Mouse (Mus musculus) splenic B cell, adult 2 months (primary cell): ENCODE results near the gene Gbf1.

ENCODE experiments used
- DNase-seq: peaks from one replicate; pipeline ENCODE4 v3.0.0-alpha.2; 2011; ENCODE audit warnings: low read depth, low spot score
- H3K27me3 ChIP-seq: 2 replicates; pipeline ENCODE4 v1.6.1; 2012; ENCODE audit warnings: mild to moderate bottlenecking, low read length, moderate library complexity, mixed read lengths; ENCODE audit not compliant: control insufficient read depth, poor library complexity, insufficient read depth, severe bottlenecking
- H3K36me3 ChIP-seq: 2 replicates; pipeline ENCODE4 v1.6.1; 2012; ENCODE audit warnings: mild to moderate bottlenecking, low read length, moderate library complexity, mixed read lengths; ENCODE audit not compliant: control insufficient read depth, poor library complexity, insufficient read depth, severe bottlenecking

The Gbf1 gene

GRCm38 (mm10) chr19:46224882-46225281 lies 72.6 kb downstream of the Gbf1 start:
- Histone ChIP-seq H3K27me3 (no peaks in the 10 kb centered on the region), H3K36me3 (no peaks in the 10 kb centered on the region)
- no peak for DNase-seq

DNA sequence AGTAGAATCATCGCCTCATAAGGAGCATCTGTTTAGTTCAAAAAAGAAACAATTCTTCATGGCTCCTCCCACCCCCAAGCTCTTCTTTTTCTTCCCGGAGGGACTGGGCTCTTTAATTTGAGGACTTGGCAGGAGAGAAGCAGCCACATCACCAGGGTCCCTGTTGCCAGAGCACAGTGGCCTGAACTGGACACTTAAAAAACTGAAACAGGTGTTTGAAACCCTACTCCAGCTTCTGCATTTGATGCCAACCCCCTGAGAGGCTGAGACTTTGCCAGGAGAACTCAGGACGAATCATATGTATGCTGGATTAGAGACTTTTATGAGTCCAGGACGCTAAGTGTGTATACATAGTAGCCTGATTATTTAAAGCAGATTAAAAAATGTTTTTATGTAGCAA lies 73.2 kb downstream of the Gbf1 start:
- no peak for DNase-seq
- no peaks in the 10 kb centered on the region for H3K36me3 ChIP-seq
- no peaks in the 10 kb centered on the region for H3K27me3 ChIP-seq

GRCm38 (mm10) chr19:46226295-46226694 lies 74.0 kb downstream of the Gbf1 start:
- no peak for DNase-seq
- H3K27me3 ChIP-seq: no peaks in the 10 kb centered on the region
- no peaks in the 10 kb centered on the region for H3K36me3 ChIP-seq

DNA sequence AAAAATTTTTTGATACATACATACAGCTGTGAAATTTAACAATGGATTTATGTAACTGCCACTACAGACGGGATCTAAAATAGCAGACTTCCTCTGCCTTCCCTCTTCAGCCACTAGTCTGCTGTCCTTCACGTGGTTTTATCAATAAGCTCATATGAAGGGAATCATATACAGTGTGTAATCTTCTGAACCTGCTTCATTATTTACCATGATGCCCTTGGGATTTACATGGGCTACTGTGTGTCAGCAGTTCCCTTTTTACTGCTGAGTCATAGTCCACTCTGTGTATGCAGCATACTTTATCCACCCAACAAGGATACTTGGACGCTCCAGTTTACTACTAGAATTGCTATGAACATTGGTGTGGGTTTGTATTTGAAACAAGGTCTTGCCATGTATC lies 75.0 kb downstream of the Gbf1 start:
- no peak for DNase-seq
- Histone ChIP-seq H3K36me3 (no peaks in the 10 kb centered on the region), H3K27me3 (no peaks in the 10 kb centered on the region)

- 0 out of 2 replicates have a peak, but pooled peaks cover 4% of the 10 kb centered on the region for H3K36me3 ChIP-seq
- H3K27me3 ChIP-seq: no peaks in the 10 kb centered on the region
- no peak for DNase-seq
Measured at GRCm38 (mm10) chr19:46234450-46234849, 82.1 kb downstream of the Gbf1 start.

DNA sequence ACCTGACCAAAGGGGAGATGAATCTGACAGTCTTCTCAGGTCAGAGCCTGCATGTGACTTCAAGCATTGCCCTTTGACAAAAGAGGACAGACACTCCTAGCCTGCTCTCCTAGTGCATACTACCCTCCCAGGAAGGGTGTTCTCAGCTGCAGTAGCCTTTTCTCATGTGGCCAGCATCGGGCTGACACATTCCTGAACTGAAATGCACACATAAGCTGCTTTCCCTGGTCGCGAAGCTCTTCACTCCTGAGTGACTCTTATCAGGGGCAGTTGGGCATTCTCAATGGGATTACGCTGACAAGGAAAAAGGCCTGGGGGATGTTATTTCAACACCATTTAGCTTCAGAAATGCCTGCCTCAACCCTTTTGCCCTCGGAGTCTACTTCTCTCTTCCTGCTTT lies 84.3 kb downstream of the Gbf1 start:
- no peak for DNase-seq
- H3K27me3 ChIP-seq: no peaks in the 10 kb centered on the region
- H3K36me3 ChIP-seq: 0 out of 2 replicates have a peak, but pooled peaks cover 4% of the 10 kb centered on the region

- peak; percentile 86 for DNase-seq
- no peaks in the 10 kb centered on the region for H3K27me3 ChIP-seq
- H3K36me3 ChIP-seq: 0 out of 2 replicates have a peak, but pooled peaks cover 2% of the 10 kb centered on the region
Measured at GRCm38 (mm10) chr19:46240246-46240645, 87.9 kb downstream of the Gbf1 start.

- peaks cover 5% of the 10 kb centered on the region; the same call in 1 of the 2 replicates for H3K36me3 ChIP-seq
- no peaks in the 10 kb centered on the region for H3K27me3 ChIP-seq
- DNase-seq: peak; percentile 23
Measured at GRCm38 (mm10) chr19:46242416-46242815, 90.1 kb downstream of the Gbf1 start.

DNA sequence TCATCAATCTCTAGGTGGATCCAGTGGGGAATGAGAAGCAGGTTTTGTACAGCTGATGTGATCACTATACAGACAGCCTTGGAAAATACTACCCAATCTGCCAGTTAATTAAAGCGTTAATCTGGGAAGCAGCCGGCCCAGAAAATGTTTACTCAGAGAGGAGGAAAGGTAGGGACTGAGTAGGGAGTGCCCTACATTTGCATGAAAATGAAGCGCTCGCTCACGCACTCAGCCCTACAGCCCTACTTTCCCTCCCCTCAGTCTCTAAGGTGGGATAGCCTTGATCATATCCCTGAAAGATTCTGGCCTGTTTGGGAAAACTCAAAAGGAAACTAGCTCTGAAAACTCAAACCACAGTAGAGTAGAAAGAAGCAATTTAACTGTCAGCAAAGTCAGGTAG lies 92.3 kb downstream of the Gbf1 start:
- DNase-seq: no peak
- Histone ChIP-seq H3K36me3 (peaks cover 3% of the 10 kb centered on the region; the same call in 1 of the 2 replicates), H3K27me3 (no peaks in the 10 kb centered on the region)

DNA sequence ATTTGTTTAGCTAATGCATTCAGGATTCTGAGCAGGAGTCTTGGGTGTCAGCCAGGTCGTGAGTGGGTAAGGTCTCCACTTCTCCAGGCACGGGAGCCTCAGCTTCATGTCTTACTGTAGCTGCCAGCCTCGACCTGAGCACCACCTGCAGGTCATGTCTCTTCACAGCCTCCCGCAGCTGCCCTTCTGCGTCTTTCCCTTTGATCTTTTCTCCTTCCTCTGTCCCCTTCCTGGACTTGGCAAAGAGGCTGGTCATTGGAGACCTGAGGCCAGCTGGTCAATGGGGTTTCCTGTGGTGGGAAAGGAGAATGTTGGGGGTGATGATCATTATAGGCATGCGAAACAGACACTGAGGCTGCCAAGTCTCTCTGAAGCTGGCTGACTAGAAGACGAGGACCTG lies 96.7 kb downstream of the Gbf1 start:
- DNase-seq: peak; percentile 67
- H3K36me3 ChIP-seq: peaks cover 6% of the 10 kb centered on the region; the same call in 1 of the 2 replicates

DNA sequence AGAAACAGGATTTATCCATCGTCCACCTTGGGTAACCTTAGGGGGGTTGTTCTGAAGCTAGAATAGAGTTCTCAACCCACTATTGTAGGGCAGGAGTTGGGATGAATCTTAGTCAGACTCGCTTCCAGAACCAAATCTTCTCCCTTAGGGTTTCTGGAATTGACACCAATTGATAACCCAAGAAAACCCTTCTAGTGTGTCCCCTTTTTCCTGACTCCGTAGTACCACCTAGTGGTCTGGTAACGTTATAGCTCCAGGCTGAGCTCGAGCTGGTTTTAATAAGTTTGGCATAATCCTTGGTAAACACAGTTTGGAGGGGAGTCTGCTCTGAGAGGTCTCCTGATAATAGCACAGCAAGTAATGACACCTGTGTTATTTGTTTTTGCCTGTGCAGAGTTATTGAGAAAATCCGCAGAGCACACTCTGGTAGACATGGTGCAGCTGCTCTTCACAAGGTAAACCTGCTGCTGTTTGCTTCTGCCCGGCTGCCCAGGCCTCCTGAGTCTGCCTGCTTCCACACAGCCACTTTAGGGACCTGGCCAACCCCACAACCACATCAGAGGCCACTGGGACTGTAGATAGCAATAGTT lies 101.9 kb downstream of the Gbf1 start:
- Histone ChIP-seq H3K27me3 (no peaks in the 10 kb centered on the region), H3K36me3 (peaks cover 4% of the 10 kb centered on the region; the same call in 1 of the 2 replicates)
- peak; percentile 70 for DNase-seq

More for the DNA sequence above, 96.7 kb downstream of the Gbf1 start:
- no peaks in the 10 kb centered on the region for H3K27me3 ChIP-seq

DNA sequence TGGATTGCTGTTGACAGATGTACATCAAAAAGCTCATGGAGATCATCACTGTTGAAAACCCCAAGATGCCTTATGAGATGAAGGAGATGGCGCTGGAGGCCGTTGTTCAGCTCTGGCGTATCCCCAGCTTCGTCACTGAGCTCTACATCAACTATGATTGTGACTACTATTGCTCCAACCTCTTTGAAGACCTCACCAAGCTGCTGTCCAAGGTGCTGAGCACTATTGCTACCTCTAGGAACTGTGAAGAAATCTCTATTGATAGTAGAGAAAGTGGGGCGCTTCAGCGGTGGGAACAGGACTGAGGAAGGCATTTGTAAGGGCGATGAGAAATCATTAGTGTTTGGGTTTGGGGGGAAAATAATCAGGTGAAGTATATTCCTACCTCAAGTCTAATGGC lies 112.5 kb downstream of the Gbf1 start:
- Histone ChIP-seq H3K36me3 (peaks cover 19% of the 10 kb centered on the region), H3K27me3 (no peaks in the 10 kb centered on the region)
- DNase-seq: no peak

DNA sequence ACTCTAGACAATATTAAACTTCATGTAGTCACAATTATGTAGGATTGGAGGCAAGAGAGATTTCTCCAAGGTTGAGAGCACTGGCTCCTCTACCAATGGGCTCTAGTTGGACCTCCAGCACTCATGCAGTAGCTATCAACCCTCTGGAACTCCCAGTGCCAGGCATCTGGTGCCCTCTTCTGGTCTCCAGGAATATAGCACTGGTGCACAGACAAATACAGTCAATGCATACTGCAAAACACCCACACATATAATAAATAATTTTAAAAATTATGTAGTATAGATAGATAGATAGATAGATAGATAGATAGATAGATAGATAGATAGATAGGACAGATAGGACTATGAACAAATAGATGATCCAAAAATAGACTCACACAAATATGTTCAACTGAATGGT lies 123.0 kb downstream of the Gbf1 start:
- peaks cover 11% of the 10 kb centered on the region for H3K36me3 ChIP-seq
- DNase-seq: peak; percentile 54
- H3K27me3 ChIP-seq: no peaks in the 10 kb centered on the region

DNA sequence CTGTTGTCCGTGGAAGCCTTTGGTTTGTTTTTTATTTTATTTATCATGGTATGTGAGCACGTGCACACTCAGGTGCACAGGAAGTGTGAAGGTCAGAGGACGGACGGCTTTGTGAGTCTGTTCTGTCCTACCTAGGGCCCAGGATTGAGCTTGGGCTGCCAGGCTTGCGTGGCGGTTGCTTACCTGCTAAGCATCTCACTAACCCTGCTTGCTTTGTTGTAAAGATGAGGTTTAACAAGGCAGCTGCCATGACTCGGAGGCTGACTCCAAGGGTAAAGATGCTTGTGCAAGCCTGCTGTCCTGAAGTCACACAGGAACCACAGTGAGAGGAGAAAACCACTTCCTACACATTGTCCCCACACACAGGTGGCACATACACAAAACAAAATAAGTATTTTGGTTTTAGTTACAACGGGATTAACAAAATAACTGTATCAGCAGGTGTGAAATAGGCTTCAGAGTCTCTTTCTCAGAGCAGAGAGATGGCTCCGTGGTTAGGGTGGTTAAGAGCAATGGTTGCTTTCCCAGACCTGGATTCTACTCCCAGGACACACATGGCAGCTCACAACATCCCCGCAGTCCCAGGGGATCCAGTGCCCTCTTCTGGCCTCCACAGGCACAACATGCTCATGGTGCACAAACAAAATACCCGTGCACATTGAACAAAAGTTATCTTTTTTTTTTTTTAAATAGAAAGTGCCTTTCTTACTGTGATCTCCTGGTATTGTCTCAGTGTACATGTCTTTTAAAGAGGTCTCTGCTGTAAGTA lies 130.0 kb downstream of the Gbf1 start:
- DNase-seq: no peak
- no peaks in the 10 kb centered on the region for H3K27me3 ChIP-seq
- peaks cover 4% of the 10 kb centered on the region; the same call in 1 of the 2 replicates for H3K36me3 ChIP-seq

- no peak for DNase-seq
- Histone ChIP-seq H3K36me3 (peaks cover 4% of the 10 kb centered on the region; the same call in 1 of the 2 replicates), H3K27me3 (no peaks in the 10 kb centered on the region)
Measured at GRCm38 (mm10) chr19:46284686-46285085, 132.4 kb downstream of the Gbf1 start.
